Comparison of ENCODE assay signal across 8 mouse cellular contexts in the genomic region with DNA sequence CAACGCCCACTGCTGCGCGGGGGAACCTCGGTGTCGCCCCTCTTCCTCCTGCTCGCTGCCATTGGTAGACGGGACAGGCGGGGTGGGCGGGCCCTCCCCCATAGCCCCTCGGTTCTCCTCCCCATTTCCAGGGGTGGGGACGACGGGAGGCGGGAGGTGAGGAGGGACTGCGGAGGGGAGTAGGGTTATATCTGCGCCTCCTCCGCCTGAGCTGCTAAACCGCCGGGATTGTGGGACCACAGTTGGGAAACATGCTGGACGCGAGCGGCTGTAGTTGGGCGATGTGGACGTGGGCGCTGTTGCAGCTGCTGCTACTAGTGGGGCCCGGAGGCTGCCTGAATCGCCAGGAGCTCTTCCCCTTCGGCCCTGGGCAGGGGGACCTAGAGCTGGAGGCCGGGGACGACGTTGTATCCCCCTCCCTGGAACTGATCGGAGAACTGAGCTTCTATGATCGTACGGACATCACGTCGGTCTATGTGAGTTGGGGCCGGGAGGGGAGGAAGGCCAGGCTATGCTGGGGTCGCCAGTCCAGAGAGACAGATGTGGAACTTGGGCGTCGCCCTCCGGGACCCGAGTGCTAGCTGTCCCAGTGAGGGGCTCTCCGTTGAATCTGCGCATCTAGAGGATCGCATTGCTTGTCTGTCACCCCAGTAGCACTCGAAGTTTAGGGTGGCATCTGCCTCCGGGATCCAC.
DNase-seq lines count a peak whose midpoint lies in the region; ATAC-seq and TF ChIP-seq lines count a peak whose summit lies in the region.
"Not testable (repeated sequence)": the region's sequence is repeated elsewhere in the genome, so short reads cannot be mapped to it uniquely, and the experiment has no call there.

No protein-coding gene starts in this region.

- intact Hi-C loops in gastrocnemius, postnatal 14 days (cut with DNase I; ENCODE audit: low total_unique reads); heart, postnatal 10 days (cut with DNase I): not testable (repeated sequence)

- H3K27ac ChIP-seq in embryonic facial prominence, embryonic 12.5 days; intestine, postnatal 0 days (ENCODE audit: low read depth, low read length); limb, embryonic 12.5 days; neural tube, embryonic 15.5 days (replicated peaks): not testable (repeated sequence)

- peak overlapping the region; percentile 37 for H3K4me2 ChIP-seq in embryonic facial prominence, embryonic 12.5 days (replicated peaks)
- peak overlapping the region; percentile 49 for H3K4me2 ChIP-seq in intestine, postnatal 0 days (replicated peaks; ENCODE audit: low read depth)
- H3K4me2 ChIP-seq in limb, embryonic 12.5 days = peak overlapping the region; percentile 45
- H3K4me2 ChIP-seq in neural tube, embryonic 15.5 days = peak overlapping the region; percentile 49

- not testable (repeated sequence) for H3K9ac ChIP-seq in embryonic facial prominence, embryonic 12.5 days; intestine, postnatal 0 days (ENCODE audit: low read depth, low read length); limb, embryonic 12.5 days (replicated peaks); neural tube, embryonic 15.5 days (replicated peaks)

- DNase-seq in gastrocnemius, postnatal 14 days = peak; percentile 48
- peak; percentile 66 to 67 for DNase-seq in heart, postnatal 10 days
- peak; percentile 35 for DNase-seq in lung, postnatal 14 days
- DNase-seq in urinary bladder, postnatal 25 days (ENCODE audit: low spot score) = peak; percentile 9

- not testable (repeated sequence) for H3K4me1 ChIP-seq in embryonic facial prominence, embryonic 12.5 days; intestine, postnatal 0 days (replicated peaks; ENCODE audit: control insufficient read depth, insufficient read depth, low read length); limb, embryonic 12.5 days (replicated peaks); neural tube, embryonic 15.5 days

- H3K4me3 ChIP-seq in embryonic facial prominence, embryonic 12.5 days = peak overlapping the region; percentile 24
- peak overlapping the region; percentile 12; the same call in 1 of the 2 replicates for H3K4me3 ChIP-seq in intestine, postnatal 0 days (ENCODE audit: low read depth, low read length)
- H3K4me3 ChIP-seq in limb, embryonic 12.5 days (replicated peaks) = peak overlapping the region; percentile 29
- peak overlapping the region; percentile 21 for H3K4me3 ChIP-seq in neural tube, embryonic 15.5 days (replicated peaks)

- H3K27me3 ChIP-seq in embryonic facial prominence, embryonic 12.5 days; intestine, postnatal 0 days (replicated peaks; ENCODE audit: control insufficient read depth, insufficient read depth, low read length); limb, embryonic 12.5 days; neural tube, embryonic 15.5 days (replicated peaks): not testable (repeated sequence)

- peak; percentile 83 for ATAC-seq in embryonic facial prominence, embryonic 12.5 days (ENCODE audit: insufficient number of reproducible peaks, insufficient read depth, low FRiP score, low TSS enrichment)
- peak; percentile 44; the same call in 1 of the 2 replicates for ATAC-seq in intestine, postnatal 0 days
- peak; percentile 86 for ATAC-seq in limb, embryonic 12.5 days (ENCODE audit: insufficient number of reproducible peaks, insufficient read depth, low FRiP score, low TSS enrichment, low read depth)
- peak; percentile 68 for ATAC-seq in neural tube, embryonic 15.5 days (ENCODE audit: low FRiP score)

- H3K36me3 ChIP-seq in embryonic facial prominence, embryonic 12.5 days; intestine, postnatal 0 days (ENCODE audit: control insufficient read depth, insufficient read depth); limb, embryonic 12.5 days; neural tube, embryonic 15.5 days: not testable (repeated sequence)

- TF ChIP-seq CTCF in intestine, postnatal 0 days (IDR thresholded peaks at IDR 0.05; ENCODE audit: low read depth) = not testable (repeated sequence)

- not testable (repeated sequence) for H3K9me3 ChIP-seq in embryonic facial prominence, embryonic 12.5 days; intestine, postnatal 0 days (ENCODE audit: control insufficient read depth); limb, embryonic 12.5 days; neural tube, embryonic 15.5 days (replicated peaks)

- WGBS in embryonic facial prominence, embryonic 12.5 days = under 1% methylated on average over 26 of the region's 46 CpGs
- WGBS in intestine, postnatal 0 days = under 1% methylated on average over 17 of the region's 46 CpGs
- WGBS in limb, embryonic 12.5 days = under 1% methylated on average over 23 of the region's 46 CpGs
- under 1% methylated on average over 33 of the region's 46 CpGs for WGBS in neural tube, embryonic 15.5 days

Comparison
In these comparisons a context has a peak if more than half of its experiments do, and no peak if none do; other contexts are left out.
1. DNase-seq: peak in every context shown above with its lines; median percentile 66 in heart, postnatal 10 days; 48 in gastrocnemius, postnatal 14 days; 35 in lung, postnatal 14 days; 9 in urinary bladder, postnatal 25 days.